Mouse (Mus musculus) ES-E14 (cell line): ENCODE measurements around the gene Cd59b. TPM values are rescaled to one million over a fixed set of nuclear protein-coding genes. Genes with fewer than 3 reads are reported as not detected.
A peak's percentile ranks its signal among the peaks of the same experiment; 100 is the strongest.

ENCODE experiments used
- DNase-seq: peaks from one replicate; pipeline ENCODE4 v3.0.0-alpha.2; 2013; ENCODE audit warnings: low read depth, low spot score
- H3K27ac ChIP-seq: 2 replicates; pipeline ENCODE4 v1.5.1; 2012; ENCODE audit warnings: low read depth, mild to moderate bottlenecking, low read length, moderate library complexity, mixed read lengths; ENCODE audit not compliant: poor library complexity, insufficient read depth, severe bottlenecking
- H3K36me3 ChIP-seq: 2 replicates; pipeline ENCODE4 v1.6.1; 2012; ENCODE audit warnings: mild to moderate bottlenecking, low read length, moderate library complexity, mixed read lengths; ENCODE audit not compliant: control insufficient read depth, poor library complexity, insufficient read depth, severe bottlenecking
- H3K4me1 ChIP-seq, 2 experiments: fragments of 150-350 bp in 1 of 2; sonication (generic) in 1 of 2; 2 replicates each; pipeline ENCODE4 v1.6.1; 2012; ENCODE audit warnings: low read length in 2 of 2, mild to moderate bottlenecking in 1 of 2, mixed read lengths in 1 of 2; ENCODE audit not compliant: control insufficient read depth in 2 of 2, insufficient read depth in 2 of 2, poor library complexity in 1 of 2
- H3K4me3 ChIP-seq, 2 experiments: fragments of 150-350 bp in 1 of 2; sonication (generic) in 1 of 2; 2 replicates each; pipeline ENCODE4 v1.5.1; 2012; ENCODE audit warnings: low read length in 2 of 2, low read depth in 1 of 2, mild to moderate bottlenecking in 1 of 2, mixed read lengths in 1 of 2; ENCODE audit not compliant: insufficient read depth in 1 of 2, poor library complexity in 1 of 2, severe bottlenecking in 1 of 2
- H3K9ac ChIP-seq: 2 replicates; pipeline ENCODE4 v1.6.1; 2012; ENCODE audit warnings: low read depth, mild to moderate bottlenecking, low read length, mixed read lengths; ENCODE audit not compliant: poor library complexity, insufficient read depth, severe bottlenecking
- H3K9me3 ChIP-seq: fragments of 150-350 bp; sonication (generic); 2 replicates; pipeline ENCODE4 v1.6.1; 2012; ENCODE audit warnings: low read depth, mild to moderate bottlenecking, low read length; ENCODE audit not compliant: control insufficient read depth, insufficient read depth
- CHD2 ChIP-seq: IDR thresholded peaks from 2 replicates; pipeline ENCODE4 v1.6.1; 2014; ENCODE audit warnings: mild to moderate bottlenecking, low read depth, low read length, inconsistent platforms
- HCFC1 ChIP-seq: IDR thresholded peaks from 2 replicates; pipeline ENCODE4 v1.6.1; 2012; ENCODE audit warnings: low read length, inconsistent platforms, borderline replicate concordance; ENCODE audit not compliant: insufficient read depth
- MAFK ChIP-seq: IDR thresholded peaks from 2 replicates; pipeline ENCODE4 v1.6.1; 2014; ENCODE audit warnings: mild to moderate bottlenecking, low read depth, low read length, inconsistent platforms; ENCODE audit not compliant: insufficient read depth
- ZC3H11A ChIP-seq: IDR thresholded peaks from 2 replicates; pipeline ENCODE4 v1.6.1; 2012; ENCODE audit warnings: low read depth, mild to moderate bottlenecking, inconsistent platforms, low read length, borderline replicate concordance
- ZNF384 ChIP-seq: IDR thresholded peaks from 2 replicates; pipeline ENCODE4 v1.6.1; 2012; ENCODE audit warnings: low read depth, low read length, inconsistent platforms
- in situ Hi-C, 2 experiments: fragments of 600-800 bp; cut with MboI; formaldehyde crosslinking; loops; one replicate each; pipeline ENCODE4 v1.15.1; 2025; ENCODE audit warnings: low sequenced_read_pairs in 2 of 2, inconsistent platforms in 1 of 2; ENCODE audit not compliant: unreplicated experiment in 2 of 2
- total RNA-seq: library from RNA; depleted of rRNA; stranded (reverse); fragments of 300-350 nt; gene quantifications from 2 replicates; pipeline ENCODE4 v1.2.3, GENCODE M21; 2012; rRNA removed

The Cd59b gene
- 2.4 and 3.5 TPM in 2 replicates for total RNA-seq

- DNase-seq, result peak; percentile 44
- Histone ChIP-seq H3K27ac (peak within 1 kb of the TSS; percentile 14; the same call in 1 of the 2 replicates), H3K36me3 (no peaks in the 10 kb centered on the region), H3K9me3 (no peaks in the 10 kb centered on the region), H3K4me3 (peak within 1 kb of the TSS; percentile 34 to 72), H3K9ac (peak within 1 kb of the TSS; percentile 59; the same call in 1 of the 2 replicates), H3K4me1 (peaks cover 5% of the 10 kb centered on the region in 2 experiments; a peak in 3 of 4 replicates)
- in situ Hi-C loops, result no loop called here
- TF ChIP-seq ZNF384 (no peak), ZC3H11A (no peak), HCFC1 (no peak), MAFK (no peak), CHD2 (no peak)
Observed at GRCm38 (mm10) chr2:104069704-104070185, at the start of gene Cd59b. Gene Cd59b, plus strand, starts transcription at chr2:104069849.

GRCm38 (mm10) chr2:104023096-104023495 is 46.6 kb upstream of the Cd59b start:
- Histone ChIP-seq H3K9me3 (no peaks in the 10 kb centered on the region), H3K36me3 (no peaks in the 10 kb centered on the region), H3K9ac (no peak overlapping the region), H3K27ac (no peak overlapping the region), H3K4me3 (no peak overlapping the region), H3K4me1 (peaks cover 0 to 2% of the 10 kb centered on the region in 2 experiments; a peak in 1 of 4 replicates)
- TF ChIP-seq ZC3H11A, result no peak
- no peak for TF ChIP-seq MAFK
- no peak for TF ChIP-seq CHD2
- no peak for TF ChIP-seq ZNF384
- no peak for TF ChIP-seq HCFC1
- in situ Hi-C loops, result no loop called here
- DNase-seq, result no peak

GRCm38 (mm10) chr2:104024656-104025055 is 45.0 kb upstream of the Cd59b start:
- Histone ChIP-seq H3K9ac (no peak overlapping the region), H3K4me1 (peaks cover 0 to 2% of the 10 kb centered on the region in 2 experiments; a peak in 1 of 4 replicates), H3K9me3 (no peaks in the 10 kb centered on the region), H3K4me3 (no peak overlapping the region), H3K36me3 (no peaks in the 10 kb centered on the region), H3K27ac (no peak overlapping the region)
- TF ChIP-seq CHD2 (no peak), ZC3H11A (no peak)
- no peak for DNase-seq
- in situ Hi-C loops, result no loop called here

- H3K4me3 ChIP-seq, result peak within 1 kb of the TSS; percentile 86 to 96
Observed at GRCm38 (mm10) chr2:104027458-104028138, 42.1 kb upstream of the Cd59b start, which contains the start of gene Fbxo3. Gene Fbxo3, plus strand, starts transcription at chr2:104027721.

More at GRCm38 (mm10) chr2:104027458-104028138, 42.1 kb upstream of the Cd59b start, which contains the start of gene Fbxo3:
- Histone ChIP-seq H3K9me3 (no peaks in the 10 kb centered on the region), H3K36me3 (no peaks in the 10 kb centered on the region), H3K4me1 (peaks cover 0 to 2% of the 10 kb centered on the region in 2 experiments; a peak in 1 of 4 replicates), H3K27ac (no peak within 1 kb of the TSS), H3K9ac (peak within 1 kb of the TSS; percentile 90)
- TF ChIP-seq HCFC1 (no peak), ZC3H11A (no peak), MAFK (no peak), ZNF384 (no peak), CHD2 (no peak)
- DNase-seq, result no peak
- in situ Hi-C loops, result no loop called here
